11 mouse cellular contexts compared by ENCODE assay signal in genomic region chr3:29444661-29445060, GRCm38 (mm10).
DNase-seq lines count a peak whose midpoint lies in the region; ATAC-seq and TF ChIP-seq lines count a peak whose summit lies in the region.
"Had no signal": no experiment of that assay in that cellular context is flagged by ENCODE, and none has a peak within 500 bp of the region (broad histone marks: within the 10 kb centered on the region; RNA-seq: fewer than 3 reads in every experiment).

No protein-coding gene starts in this region.

- DNase-seq in cerebellum, postnatal 14 days = peak; percentile 42 to 60
- DNase-seq in cerebellum, adult 11 months = no peak
- peak; percentile 45 for DNase-seq in midbrain, postnatal 0 days (ENCODE audit: low spot score)
- DNase-seq in midbrain, embryonic 11.5 days (ENCODE audit: low spot score, missing footprints) = no peak
- DNase-seq in heart, adult 9 months (ENCODE audit: low spot score in 2 of 2) = peak; percentile 9 to 30
- DNase-seq in lung, postnatal 10 days = peak; percentile 82
- no peak for DNase-seq in left cerebral cortex, postnatal 36 days (ENCODE audit: low spot score in 2 of 2)
- DNase-seq in c-Kit-positive CD71-positive TER-119-positive erythroid progenitor cells, embryonic 14.5 days (ENCODE audit: low spot score) = no peak

- no peaks in the 10 kb centered on the region for H3K4me1 ChIP-seq in midbrain, postnatal 0 days (ENCODE audit: insufficient read depth, low read length)
- H3K4me1 ChIP-seq in midbrain, embryonic 11.5 days (ENCODE audit: control insufficient read depth, insufficient read depth, low read length) = no peaks in the 10 kb centered on the region

- no peak for ATAC-seq in midbrain, postnatal 0 days (ENCODE audit: low FRiP score)
- no peak for ATAC-seq in midbrain, embryonic 11.5 days (ENCODE audit: low FRiP score)

- no peaks in the 10 kb centered on the region for H3K36me3 ChIP-seq in midbrain, postnatal 0 days (ENCODE audit: insufficient read depth, low read length)
- H3K36me3 ChIP-seq in midbrain, embryonic 11.5 days (ENCODE audit: control insufficient read depth, insufficient read depth, low read length) = no peaks in the 10 kb centered on the region
- H3K36me3 ChIP-seq: limb, embryonic 15.5 days; midbrain, embryonic 12.5 days had no signal

- TF ChIP-seq CTCF in midbrain, postnatal 0 days (IDR thresholded peaks at IDR 0.05) = no peak

- no peak overlapping the region for H3K4me3 ChIP-seq in midbrain, postnatal 0 days (ENCODE audit: low read depth, low read length)
- H3K4me3 ChIP-seq in midbrain, embryonic 11.5 days (ENCODE audit: low read depth, low read length) = no peak overlapping the region
- H3K4me3 ChIP-seq: limb, embryonic 15.5 days; midbrain, embryonic 12.5 days had no signal

- 53% methylated on average over 5 of the region's 5 CpGs for WGBS in midbrain, postnatal 0 days
- 79% methylated on average over 5 of the region's 5 CpGs for WGBS in midbrain, embryonic 11.5 days

- H3K9me3 ChIP-seq in midbrain, postnatal 0 days (ENCODE audit: low read length) = no peaks in the 10 kb centered on the region
- H3K9me3 ChIP-seq in midbrain, embryonic 11.5 days (ENCODE audit: control insufficient read depth, low read length) = no peaks in the 10 kb centered on the region
- H3K9me3 ChIP-seq: limb, embryonic 15.5 days; midbrain, embryonic 12.5 days had no signal

- H3K9ac ChIP-seq in midbrain, postnatal 0 days (replicated peaks; ENCODE audit: low read length, poor library complexity, severe bottlenecking) = no peak overlapping the region
- H3K9ac ChIP-seq in midbrain, embryonic 11.5 days (ENCODE audit: low read length) = no peak overlapping the region
- H3K9ac ChIP-seq: limb, embryonic 15.5 days; midbrain, embryonic 12.5 days had no signal

- no peaks in the 10 kb centered on the region for H3K27me3 ChIP-seq in midbrain, postnatal 0 days (ENCODE audit: insufficient read depth, low read length)
- no peaks in the 10 kb centered on the region for H3K27me3 ChIP-seq in midbrain, embryonic 11.5 days (ENCODE audit: control insufficient read depth, insufficient read depth, low read length)
- H3K27me3 ChIP-seq: limb, embryonic 15.5 days; midbrain, embryonic 12.5 days had no signal

- H3K4me2 ChIP-seq in midbrain, postnatal 0 days (ENCODE audit: low read depth, low read length, poor library complexity, severe bottlenecking) = no peak overlapping the region
- no peak overlapping the region for H3K4me2 ChIP-seq in midbrain, embryonic 11.5 days
- H3K4me2 ChIP-seq: limb, embryonic 15.5 days; midbrain, embryonic 12.5 days had no signal

- intact Hi-C loops in left cerebral cortex, postnatal 36 days (cut with DNase I) = no loop called here

- no peak overlapping the region for H3K27ac ChIP-seq in midbrain, postnatal 0 days (ENCODE audit: low read depth, low read length)
- no peak overlapping the region for H3K27ac ChIP-seq in midbrain, embryonic 11.5 days (ENCODE audit: low read depth, low read length)
- H3K27ac ChIP-seq: limb, embryonic 15.5 days; midbrain, embryonic 12.5 days; stomach, postnatal 0 days had no signal

Comparison
In these comparisons a context has a peak if more than half of its experiments do, and no peak if none do; other contexts are left out.
1. DNase-seq: peak in cerebellum, postnatal 14 days (2 of 2), midbrain, postnatal 0 days (single experiment), heart, adult 9 months (2 of 2) and lung, postnatal 10 days (single experiment); none in cerebellum, adult 11 months (single experiment), midbrain, embryonic 11.5 days (single experiment), left cerebral cortex, postnatal 36 days (0 of 2) and c-Kit-positive CD71-positive TER-119-positive erythroid progenitor cells, embryonic 14.5 days (single experiment).